Mouse (Mus musculus) kidney, postnatal 36 days (tissue): ENCODE measurements at regions not wholly inside any gene's neighbourhood (a gene's known extent, or its start where the extent isn't known, plus 50 kb on each side); places are given as distances from the start of the nearest gene placed in this dataset.
A peak's percentile ranks its signal among the peaks of the same experiment; 100 is the strongest.

Source experiments
- DNase-seq, 2 experiments: peaks; one replicate each; pipeline ENCODE4 v3.0.0; 2021 to 2022; ENCODE audit warnings: mixed read lengths in 2 of 2

GRCm38 (mm10) chr5:51397528-51397927, 170.0 kb downstream of the Ppargc1a start:
- peak in 1 of 2 experiments; percentile 5 for DNase-seq

- peak; percentile 76 to 77 for DNase-seq
Observed at GRCm38 (mm10) chr5:51391319-51391718, 176.2 kb downstream of the Ppargc1a start.

GRCm38 (mm10) chr5:51387751-51388150, 179.8 kb downstream of the Ppargc1a start:
- DNase-seq: peak; percentile 16 to 28

- DNase-seq: no peak
Observed at GRCm38 (mm10) chr5:51386409-51386808, 181.1 kb downstream of the Ppargc1a start.

- no peak for DNase-seq
Observed at GRCm38 (mm10) chr5:51384278-51384677, 183.2 kb downstream of the Ppargc1a start.

- no peak for DNase-seq
Observed at GRCm38 (mm10) chr5:51359101-51359500, 208.4 kb downstream of the Ppargc1a start.

GRCm38 (mm10) chr5:51348256-51348655, 219.3 kb downstream of the Ppargc1a start:
- DNase-seq: no peak

- no peak for DNase-seq
Observed at GRCm38 (mm10) chr5:51329142-51329541, 238.4 kb downstream of the Ppargc1a start.

- no peak for DNase-seq
Observed at GRCm38 (mm10) chr5:51289191-51289590, 278.3 kb downstream of the Ppargc1a start.

- DNase-seq: no peak
Observed at GRCm38 (mm10) chr5:51288234-51288633, 279.3 kb downstream of the Ppargc1a start.

- DNase-seq: no peak
Observed at GRCm38 (mm10) chr5:51241156-51241555, 326.4 kb downstream of the Ppargc1a start.

GRCm38 (mm10) chr5:51234004-51234355, 333.5 kb downstream of the Ppargc1a start:
- DNase-seq: no peak

- peak; percentile 31 to 49 for DNase-seq
Observed at GRCm38 (mm10) chr5:51233271-51234003, 334.1 kb downstream of the Ppargc1a start.

- DNase-seq: no peak
Observed at GRCm38 (mm10) chr5:51229806-51230205, 337.7 kb downstream of the Ppargc1a start.

- DNase-seq: no peak
Observed at GRCm38 (mm10) chr5:51227996-51228395, 339.5 kb downstream of the Ppargc1a start.

GRCm38 (mm10) chr5:51203266-51203665, 364.3 kb downstream of the Ppargc1a start:
- no peak for DNase-seq

GRCm38 (mm10) chr5:51202525-51203215, 364.9 kb downstream of the Ppargc1a start:
- no peak for DNase-seq

GRCm38 (mm10) chr5:51196393-51197347, 370.9 kb downstream of the Ppargc1a start:
- no peak for DNase-seq

- DNase-seq: no peak
Observed at GRCm38 (mm10) chr5:51190661-51191060, 376.9 kb downstream of the Ppargc1a start.

GRCm38 (mm10) chr5:51169828-51170227, 397.7 kb downstream of the Ppargc1a start:
- no peak for DNase-seq

- no peak for DNase-seq
Observed at GRCm38 (mm10) chr5:51168206-51168605, 399.3 kb downstream of the Ppargc1a start.

GRCm38 (mm10) chr5:51156901-51157300, 410.6 kb downstream of the Ppargc1a start:
- no peak for DNase-seq

GRCm38 (mm10) chr5:51144842-51145241, 422.7 kb downstream of the Ppargc1a start:
- peak; percentile 4 to 21 for DNase-seq
